Mouse (Mus musculus): ENCODE measurements around the gene Capza2. TPM values are rescaled to one million over a fixed set of nuclear protein-coding genes. Genes with fewer than 3 reads are reported as not detected.

The Capza2 gene
- polyA plus RNA-seq, 1 experiment from 2014 or later: 260 TPM

DNA sequence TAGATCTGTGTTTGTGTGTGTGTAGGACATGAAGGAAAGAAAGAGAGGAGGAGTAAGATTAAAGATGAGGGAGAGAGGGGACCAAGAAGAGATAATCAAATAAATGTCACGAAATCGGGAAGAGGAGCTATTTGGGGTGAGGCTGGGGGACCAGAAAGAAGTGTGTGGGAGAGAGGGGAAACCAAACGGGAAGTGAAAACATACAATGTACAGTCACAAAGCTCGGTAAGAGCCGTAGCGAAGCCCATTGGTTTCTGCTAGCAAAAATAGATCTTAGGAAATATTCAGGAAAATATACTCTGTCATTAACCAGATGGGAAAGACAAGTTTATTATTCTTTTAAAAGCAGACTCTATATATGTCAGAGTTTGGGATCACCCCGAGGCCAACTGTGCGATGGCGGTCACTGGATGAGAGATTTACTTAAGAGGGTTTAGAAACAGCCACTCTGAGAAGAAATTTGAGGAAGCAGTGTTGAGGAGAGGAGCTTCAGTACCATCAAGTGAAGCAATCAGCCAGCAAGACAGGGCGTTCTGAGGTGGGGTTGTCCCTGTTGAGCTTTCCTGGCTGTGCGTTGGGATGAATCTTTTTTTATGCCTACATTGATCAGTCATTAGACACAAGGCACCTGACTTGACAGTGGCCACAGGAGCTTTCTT is 24.6 kb upstream of the Capza2 start:
- no peak for ATAC-seq (replicated peaks; ENCODE audit: extremely low read depth, insufficient read depth, low FRiP score)
- no peak overlapping the region for H3K9ac ChIP-seq (ENCODE audit: low read length)

DNA sequence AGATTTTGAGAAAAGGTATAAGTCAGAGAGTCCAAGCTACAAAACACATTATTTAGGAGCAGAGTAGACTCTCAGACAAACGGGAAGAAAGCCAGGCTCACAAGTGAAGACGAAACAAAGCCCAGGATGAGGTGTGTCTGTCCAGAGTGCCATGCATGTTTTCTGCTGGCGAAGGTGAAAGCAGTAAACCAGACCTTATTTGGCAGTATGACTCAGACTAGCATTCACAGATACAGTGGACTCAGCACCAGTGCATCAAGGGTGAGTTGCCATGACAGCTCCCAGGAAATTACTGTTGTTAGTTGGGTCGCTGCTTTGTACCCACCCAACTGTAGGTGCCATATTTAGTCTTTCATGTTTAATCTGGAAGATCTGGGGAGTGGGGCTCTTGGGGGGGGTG is 23.4 kb upstream of the Capza2 start:
- Histone ChIP-seq H3K27me3 (ENCODE audit: control insufficient read depth, insufficient read depth, low read length) (no peaks in the 10 kb centered on the region), H3K9me3 (replicated peaks; ENCODE audit: control insufficient read depth, low read length) (no peaks in the 10 kb centered on the region), H3K9ac (ENCODE audit: low read length) (no peak overlapping the region), H3K36me3 (ENCODE audit: control insufficient read depth, insufficient read depth) (no peaks in the 10 kb centered on the region), H3K4me2 (ENCODE audit: low read depth, low read length) (no peak overlapping the region), H3K27ac (ENCODE audit: low read length) (no peak overlapping the region), H3K4me1 (ENCODE audit: control insufficient read depth, insufficient read depth, low read length) (no peaks in the 10 kb centered on the region), H3K4me3 (ENCODE audit: low read length) (no peak overlapping the region)
- WGBS: 70% methylated on average over 4 of the region's 4 CpGs
- no peak for ATAC-seq (replicated peaks; ENCODE audit: extremely low read depth, insufficient read depth, low FRiP score)

More for the DNA sequence above, 24.6 kb upstream of the Capza2 start:
- WGBS: 72% methylated on average over 11 of the region's 11 CpGs
- no peaks in the 10 kb centered on the region for H3K4me1 ChIP-seq (ENCODE audit: control insufficient read depth, insufficient read depth, low read length)
- no peaks in the 10 kb centered on the region for H3K9me3 ChIP-seq (replicated peaks; ENCODE audit: control insufficient read depth, low read length)
- no peak overlapping the region for H3K27ac ChIP-seq (ENCODE audit: low read length)
- H3K4me3 ChIP-seq (ENCODE audit: low read length): no peak overlapping the region
- no peak overlapping the region for H3K4me2 ChIP-seq (ENCODE audit: low read depth, low read length)
- no peaks in the 10 kb centered on the region for H3K36me3 ChIP-seq (ENCODE audit: control insufficient read depth, insufficient read depth)
- H3K27me3 ChIP-seq (ENCODE audit: control insufficient read depth, insufficient read depth, low read length): no peaks in the 10 kb centered on the region

DNA sequence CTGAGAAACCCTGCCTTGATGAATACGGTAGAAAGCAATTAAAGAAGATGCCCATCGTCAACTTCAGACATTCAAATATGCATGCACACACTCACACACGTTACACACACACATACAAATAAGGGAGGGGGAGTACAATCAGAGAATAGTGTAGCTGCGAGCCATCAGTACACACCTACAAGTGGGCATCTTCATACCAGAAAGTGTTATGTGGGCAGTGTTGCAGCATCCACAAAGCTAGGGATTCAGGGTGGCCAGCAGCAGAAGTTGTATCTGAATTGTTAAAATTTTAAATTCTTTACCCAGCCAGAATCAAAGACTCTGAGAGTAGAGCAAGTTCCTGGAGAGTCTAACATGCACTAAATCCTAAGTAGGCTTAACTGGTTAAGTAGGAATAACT is 15.2 kb upstream of the Capza2 start:
- no peak for ATAC-seq (replicated peaks; ENCODE audit: extremely low read depth, insufficient read depth, low FRiP score)

DNA sequence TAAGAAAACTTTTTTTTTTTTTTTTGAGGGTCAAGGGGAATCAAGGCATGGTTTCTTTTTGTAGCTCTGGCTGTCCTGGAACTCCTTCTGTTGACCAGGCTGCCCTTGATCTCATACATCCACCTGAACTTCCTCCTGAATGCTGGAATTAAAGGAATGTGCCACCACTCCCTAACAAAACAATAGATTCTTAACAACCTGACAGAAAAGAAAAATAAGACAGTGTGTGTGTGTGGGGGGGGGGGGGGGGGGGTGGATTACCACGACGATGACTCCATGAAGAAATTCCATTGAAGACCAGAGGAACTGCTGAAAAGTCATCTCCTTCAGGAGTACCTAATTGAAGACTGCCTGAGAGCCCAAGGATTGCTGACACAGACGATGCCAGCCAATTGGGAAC is 14.6 kb upstream of the Capza2 start:
- 0 out of 2 replicates have a peak, but pooled peaks cover 3% of the 10 kb centered on the region for H3K9me3 ChIP-seq (replicated peaks; ENCODE audit: control insufficient read depth, low read length)
- H3K36me3 ChIP-seq (ENCODE audit: control insufficient read depth, insufficient read depth): no peaks in the 10 kb centered on the region
- H3K4me2 ChIP-seq (ENCODE audit: low read depth, low read length): no peak overlapping the region
- no peak overlapping the region for H3K9ac ChIP-seq (ENCODE audit: low read length)
- no peaks in the 10 kb centered on the region for H3K27me3 ChIP-seq (ENCODE audit: control insufficient read depth, insufficient read depth, low read length)
- H3K4me1 ChIP-seq (ENCODE audit: control insufficient read depth, insufficient read depth, low read length): no peaks in the 10 kb centered on the region
- H3K27ac ChIP-seq (ENCODE audit: low read length): no peak overlapping the region
- H3K4me3 ChIP-seq (ENCODE audit: low read length): no peak overlapping the region
- 69% methylated on average over 3 of the region's 3 CpGs for WGBS
- no peak for ATAC-seq (replicated peaks; ENCODE audit: extremely low read depth, insufficient read depth, low FRiP score)

More for the DNA sequence above, 15.2 kb upstream of the Capza2 start:
- H3K4me3 ChIP-seq (ENCODE audit: low read length): no peak overlapping the region
- no peaks in the 10 kb centered on the region for H3K4me1 ChIP-seq (ENCODE audit: control insufficient read depth, insufficient read depth, low read length)
- no peak overlapping the region for H3K27ac ChIP-seq (ENCODE audit: low read length)
- 80% methylated on average over 4 of the region's 4 CpGs for WGBS
- no peak overlapping the region for H3K4me2 ChIP-seq (ENCODE audit: low read depth, low read length)
- H3K9me3 ChIP-seq (replicated peaks; ENCODE audit: control insufficient read depth, low read length): 0 out of 2 replicates have a peak, but pooled peaks cover 3% of the 10 kb centered on the region
- H3K36me3 ChIP-seq (ENCODE audit: control insufficient read depth, insufficient read depth): no peaks in the 10 kb centered on the region
- no peaks in the 10 kb centered on the region for H3K27me3 ChIP-seq (ENCODE audit: control insufficient read depth, insufficient read depth, low read length)
- no peak overlapping the region for H3K9ac ChIP-seq (ENCODE audit: low read length)

DNA sequence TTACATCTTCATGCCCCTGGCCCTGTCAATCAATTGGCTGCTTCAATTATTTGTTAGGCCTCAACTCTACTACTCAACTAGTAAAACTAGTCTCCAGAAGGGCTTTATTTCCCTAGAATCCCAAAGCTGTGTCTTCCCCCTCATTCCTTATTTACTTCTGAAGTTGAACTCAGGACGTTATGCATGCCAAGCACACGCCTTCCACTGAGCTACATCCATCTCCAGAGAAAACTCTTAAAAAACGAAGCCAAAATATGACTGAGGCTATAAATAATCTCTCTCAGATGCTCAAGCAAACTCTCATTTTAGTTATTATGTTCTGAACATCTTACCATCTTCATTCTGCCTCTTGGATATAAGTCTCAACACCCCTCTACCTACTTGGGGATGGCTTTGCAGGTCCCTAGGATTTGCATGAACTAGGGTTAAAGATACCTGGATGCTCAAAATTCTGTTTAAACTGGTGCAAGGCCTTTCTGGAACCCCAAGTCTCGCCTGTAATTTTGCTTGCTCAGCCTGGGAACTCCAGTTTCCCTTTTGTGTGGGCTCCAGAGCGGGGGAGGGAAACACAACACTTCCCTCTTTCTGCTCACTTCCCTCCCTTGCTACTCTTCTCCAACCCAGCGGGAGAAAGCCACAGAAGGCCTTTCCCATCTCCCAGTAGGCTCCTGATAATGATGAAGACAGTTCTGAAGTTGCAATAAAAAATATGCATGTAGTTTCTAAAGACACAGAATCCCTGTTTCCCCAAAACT is 7.2 kb upstream of the Capza2 start:
- no peak for ATAC-seq (replicated peaks; ENCODE audit: extremely low read depth, insufficient read depth, low FRiP score)
- Histone ChIP-seq H3K4me2 (ENCODE audit: low read depth, low read length) (no peak overlapping the region), H3K27me3 (ENCODE audit: control insufficient read depth, insufficient read depth, low read length) (no peaks in the 10 kb centered on the region), H3K4me3 (ENCODE audit: low read length) (no peak overlapping the region), H3K9me3 (replicated peaks; ENCODE audit: control insufficient read depth, low read length) (0 out of 2 replicates have a peak, but pooled peaks cover 2% of the 10 kb centered on the region), H3K9ac (ENCODE audit: low read length) (no peak overlapping the region), H3K27ac (ENCODE audit: low read length) (0 out of 2 replicates have a peak overlapping the region, but pooled peaks have one; percentile 4), H3K36me3 (ENCODE audit: control insufficient read depth, insufficient read depth) (no peaks in the 10 kb centered on the region), H3K4me1 (ENCODE audit: control insufficient read depth, insufficient read depth, low read length) (no peaks in the 10 kb centered on the region; the same call in 1 of the 2 replicates)
- 58% methylated on average over 6 of the region's 6 CpGs for WGBS

DNA sequence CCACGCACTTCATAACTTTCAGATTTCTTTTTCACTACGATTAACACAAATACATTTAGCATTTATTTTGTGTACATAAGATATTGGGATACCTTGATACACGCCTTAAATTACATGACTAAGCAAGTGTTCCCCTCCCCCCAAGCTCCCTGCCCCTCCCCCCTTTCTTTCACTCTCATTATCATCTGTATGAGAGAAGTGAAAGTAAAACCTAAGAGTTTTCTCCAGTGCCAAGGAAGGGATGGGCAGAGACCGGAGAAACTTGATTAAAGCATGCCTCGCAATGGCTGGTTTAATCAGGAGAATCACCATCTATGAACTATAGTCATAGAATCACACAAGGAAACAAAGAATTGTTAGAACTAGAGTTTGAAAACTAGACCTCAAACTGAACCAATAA is 6.3 kb upstream of the Capza2 start:
- no peak for ATAC-seq (replicated peaks; ENCODE audit: extremely low read depth, insufficient read depth, low FRiP score)
- H3K27me3 ChIP-seq (ENCODE audit: control insufficient read depth, insufficient read depth, low read length): no peaks in the 10 kb centered on the region
- H3K9me3 ChIP-seq (replicated peaks; ENCODE audit: control insufficient read depth, low read length): no peaks in the 10 kb centered on the region
- no peak overlapping the region for H3K4me2 ChIP-seq (ENCODE audit: low read depth, low read length)
- WGBS: 70% methylated on average over 5 of the region's 5 CpGs
- no peak overlapping the region for H3K4me3 ChIP-seq (ENCODE audit: low read length)
- H3K27ac ChIP-seq (ENCODE audit: low read length): no peak overlapping the region
- H3K9ac ChIP-seq (ENCODE audit: low read length): no peak overlapping the region
- no peaks in the 10 kb centered on the region for H3K36me3 ChIP-seq (ENCODE audit: control insufficient read depth, insufficient read depth)
- H3K4me1 ChIP-seq (ENCODE audit: control insufficient read depth, insufficient read depth, low read length): no peaks in the 10 kb centered on the region; the same call in 1 of the 2 replicates

- no peaks in the 10 kb centered on the region for H3K36me3 ChIP-seq (ENCODE audit: control insufficient read depth, insufficient read depth)
- no peak overlapping the region for H3K9ac ChIP-seq (ENCODE audit: low read length)
- 76% methylated on average over 5 of the region's 5 CpGs for WGBS
- no peak overlapping the region for H3K4me2 ChIP-seq (ENCODE audit: low read depth, low read length)
- H3K27ac ChIP-seq (ENCODE audit: low read length): no peak overlapping the region
- H3K9me3 ChIP-seq (replicated peaks; ENCODE audit: control insufficient read depth, low read length): no peaks in the 10 kb centered on the region
- H3K27me3 ChIP-seq (ENCODE audit: control insufficient read depth, insufficient read depth, low read length): no peaks in the 10 kb centered on the region
- H3K4me3 ChIP-seq (ENCODE audit: low read length): no peak overlapping the region
- peaks cover 3% of the 10 kb centered on the region for H3K4me1 ChIP-seq (ENCODE audit: control insufficient read depth, insufficient read depth, low read length)
- no peak for ATAC-seq (replicated peaks; ENCODE audit: extremely low read depth, insufficient read depth, low FRiP score)
These were observed 4.4 kb upstream of the Capza2 start for GRCm38 (mm10) chr6:17631611-17632010.

DNA sequence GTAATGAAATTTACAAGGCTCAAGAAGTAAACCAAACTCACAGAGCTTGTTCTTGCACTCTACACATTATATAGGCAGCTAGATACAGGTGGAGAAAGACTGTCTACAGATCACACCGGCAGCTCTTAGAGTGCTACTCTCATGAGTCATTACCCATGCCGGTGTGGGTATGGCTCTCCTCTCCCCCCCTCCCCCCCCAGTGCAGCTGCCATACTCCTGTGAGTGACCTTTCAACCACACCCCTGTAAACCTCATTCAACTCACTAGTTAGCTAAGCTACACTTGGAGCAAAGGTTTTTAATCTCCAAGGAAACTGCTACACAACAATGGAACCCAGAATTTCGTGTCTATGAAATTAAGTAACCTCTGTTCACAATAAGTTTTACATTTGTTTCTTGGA is 2.2 kb upstream of the Capza2 start:
- H3K9me3 ChIP-seq (replicated peaks; ENCODE audit: control insufficient read depth, low read length): no peaks in the 10 kb centered on the region
- H3K27ac ChIP-seq (ENCODE audit: low read length): no peak overlapping the region
- no peak overlapping the region for H3K9ac ChIP-seq (ENCODE audit: low read length)
- H3K27me3 ChIP-seq (ENCODE audit: control insufficient read depth, insufficient read depth, low read length): no peaks in the 10 kb centered on the region
- peaks cover 8% of the 10 kb centered on the region for H3K4me1 ChIP-seq (ENCODE audit: control insufficient read depth, insufficient read depth, low read length)
- no peak overlapping the region for H3K4me3 ChIP-seq (ENCODE audit: low read length)
- WGBS: 37% methylated on average over 3 of the region's 3 CpGs
- H3K4me2 ChIP-seq (ENCODE audit: low read depth, low read length): no peak overlapping the region
- H3K36me3 ChIP-seq (ENCODE audit: control insufficient read depth, insufficient read depth): no peaks in the 10 kb centered on the region
- ATAC-seq (replicated peaks; ENCODE audit: extremely low read depth, insufficient read depth, low FRiP score): no peak

DNA sequence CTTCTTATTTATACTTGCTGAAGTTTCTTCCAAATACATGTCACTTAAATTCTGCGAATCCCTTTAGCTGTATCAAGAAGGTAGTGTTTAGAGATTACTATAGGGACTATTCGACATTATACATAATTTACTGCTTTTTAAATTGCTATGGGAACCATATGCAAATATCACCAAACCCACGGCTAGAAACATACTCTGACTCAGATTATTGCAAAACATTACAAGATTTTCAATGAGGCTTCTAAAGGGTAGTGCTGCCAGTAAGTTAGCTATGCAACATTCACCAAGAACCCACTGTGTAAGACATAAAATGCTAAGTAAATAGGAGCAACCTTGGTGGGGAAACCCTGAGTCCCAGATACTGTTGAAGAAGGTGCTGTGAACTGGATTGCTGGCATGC is 1.0 kb upstream of the Capza2 start:
- H3K4me1 ChIP-seq (ENCODE audit: control insufficient read depth, insufficient read depth, low read length): peaks cover 13% of the 10 kb centered on the region
- H3K36me3 ChIP-seq (ENCODE audit: control insufficient read depth, insufficient read depth): no peaks in the 10 kb centered on the region
- no peak overlapping the region for H3K4me3 ChIP-seq (ENCODE audit: low read length)
- ATAC-seq (replicated peaks; ENCODE audit: extremely low read depth, insufficient read depth, low FRiP score): no peak
- WGBS: 77% methylated on average over 3 of the region's 3 CpGs
- no peak overlapping the region for H3K4me2 ChIP-seq (ENCODE audit: low read depth, low read length)
- H3K27me3 ChIP-seq (ENCODE audit: control insufficient read depth, insufficient read depth, low read length): no peaks in the 10 kb centered on the region
- no peaks in the 10 kb centered on the region for H3K9me3 ChIP-seq (replicated peaks; ENCODE audit: control insufficient read depth, low read length)
- no peak overlapping the region for H3K9ac ChIP-seq (ENCODE audit: low read length)
- H3K27ac ChIP-seq (ENCODE audit: low read length): no peak overlapping the region
